Mouse (Mus musculus): Measurements from ENCODE around the gene Nkiras1.

Gene Nkiras1

GRCm38 (mm10) chr14:18280375-18280774 lies 9.4 kb downstream of the Nkiras1 start:
- DNase-seq: no peak

- peak; percentile 38 for DNase-seq
Measured at GRCm38 (mm10) chr14:18284581-18284980, 13.6 kb downstream of the Nkiras1 start.

- no peak for DNase-seq
Measured at GRCm38 (mm10) chr14:18285476-18285875, 14.5 kb downstream of the Nkiras1 start.

GRCm38 (mm10) chr14:18286441-18286840 lies 15.5 kb downstream of the Nkiras1 start:
- no peak for DNase-seq

GRCm38 (mm10) chr14:18287391-18287790 lies 16.5 kb downstream of the Nkiras1 start:
- DNase-seq: peak; percentile 10

- no peak for DNase-seq
Measured at GRCm38 (mm10) chr14:18292111-18292510, 21.2 kb downstream of the Nkiras1 start.

- no peak for DNase-seq
Measured at GRCm38 (mm10) chr14:18292578-18292977, 21.6 kb downstream of the Nkiras1 start.

GRCm38 (mm10) chr14:18297441-18297840 lies 26.5 kb downstream of the Nkiras1 start:
- DNase-seq: no peak

- DNase-seq: no peak
Measured at GRCm38 (mm10) chr14:18298874-18299273, 27.9 kb downstream of the Nkiras1 start.

- no peak for DNase-seq
Measured at GRCm38 (mm10) chr14:18300676-18301075, 29.7 kb downstream of the Nkiras1 start.

GRCm38 (mm10) chr14:18301591-18301990 lies 30.7 kb downstream of the Nkiras1 start:
- no peak for DNase-seq

- DNase-seq: no peak
Measured at GRCm38 (mm10) chr14:18302750-18303149, 31.8 kb downstream of the Nkiras1 start.

GRCm38 (mm10) chr14:18303262-18303661 lies 32.3 kb downstream of the Nkiras1 start:
- DNase-seq: peak; percentile 7

- DNase-seq: peak; percentile 8
Measured at GRCm38 (mm10) chr14:18304165-18304564, 33.2 kb downstream of the Nkiras1 start.

GRCm38 (mm10) chr14:18317457-18318411 lies 46.8 kb downstream of the Nkiras1 start:
- DNase-seq: peak; percentile 14

GRCm38 (mm10) chr14:18326968-18327672 lies 56.2 kb downstream of the Nkiras1 start:
- peak; percentile 40 for DNase-seq

- peak; percentile 57 for DNase-seq
Measured at GRCm38 (mm10) chr14:18330789-18331692, 60.1 kb downstream of the Nkiras1 start.

- peak; percentile 87 for DNase-seq
Measured at GRCm38 (mm10) chr14:18331693-18332131, 60.8 kb downstream of the Nkiras1 start, which contains the start of gene Ube2e1. Gene Ube2e1, minus strand, starts transcription at chr14:18331859.

Measured in kidney, postnatal 14 days (tissue).